Mouse (Mus musculus) kidney, postnatal 4 days (tissue): Measurements from ENCODE around the gene Ociad2.
"Not testable (repeated sequence)": the region's sequence is repeated elsewhere in the genome, so short reads cannot be mapped to it uniquely, and the experiment has no call there.

Experiments used
- DNase-seq, 2 experiments: peaks; one replicate each; pipeline ENCODE4 v3.0.0; 2021; ENCODE audit warnings: mixed read lengths in 2 of 2

Gene Ociad2

GRCm38 (mm10) chr5:73353519-73353918 lies 12.7 kb upstream of the Ociad2 start:
- DNase-seq: no peak

GRCm38 (mm10) chr5:73351796-73352195 lies 11.0 kb upstream of the Ociad2 start:
- no peak for DNase-seq

- DNase-seq: no peak
These were observed 8.7 kb upstream of the Ociad2 start for GRCm38 (mm10) chr5:73349514-73349913.

GRCm38 (mm10) chr5:73345254-73345653 lies 4.4 kb upstream of the Ociad2 start:
- DNase-seq: no peak

GRCm38 (mm10) chr5:73344310-73344709 lies 3.5 kb upstream of the Ociad2 start:
- DNase-seq: peak; percentile 51 to 70

GRCm38 (mm10) chr5:73342701-73343355 lies 2.0 kb upstream of the Ociad2 start:
- DNase-seq: no peak

GRCm38 (mm10) chr5:73339779-73340722 lies 777 bp downstream of the Ociad2 start:
- DNase-seq: no peak

- DNase-seq: no peak
These were observed 2.0 kb downstream of the Ociad2 start for GRCm38 (mm10) chr5:73338832-73339163.

- DNase-seq: peak; percentile 58 to 64
These were observed 2.6 kb downstream of the Ociad2 start for GRCm38 (mm10) chr5:73337961-73338831.

- no peak for DNase-seq
These were observed 4.4 kb downstream of the Ociad2 start for GRCm38 (mm10) chr5:73336448-73336847.

- DNase-seq: no peak
These were observed 9.8 kb downstream of the Ociad2 start for GRCm38 (mm10) chr5:73331002-73331401.

GRCm38 (mm10) chr5:73324526-73325170 lies 16.2 kb downstream of the Ociad2 start:
- no peak for DNase-seq

- DNase-seq: no peak
These were observed 17.2 kb downstream of the Ociad2 start for GRCm38 (mm10) chr5:73323602-73324001.

GRCm38 (mm10) chr5:73322684-73323083 lies 18.1 kb downstream of the Ociad2 start:
- not testable (repeated sequence) for DNase-seq

- no peak for DNase-seq
These were observed 21.5 kb downstream of the Ociad2 start for GRCm38 (mm10) chr5:73319306-73319705.

- no peak for DNase-seq
These were observed 26.2 kb downstream of the Ociad2 start for GRCm38 (mm10) chr5:73314654-73315053.

- DNase-seq: no peak
These were observed 27.2 kb downstream of the Ociad2 start for GRCm38 (mm10) chr5:73313591-73313990.

- DNase-seq: no peak
These were observed 29.4 kb downstream of the Ociad2 start for GRCm38 (mm10) chr5:73311458-73311857.

- no peak for DNase-seq
These were observed 30.4 kb downstream of the Ociad2 start for GRCm38 (mm10) chr5:73310401-73310800.

- DNase-seq: no peak
These were observed 31.3 kb downstream of the Ociad2 start for GRCm38 (mm10) chr5:73309496-73309895.

GRCm38 (mm10) chr5:73307297-73307696 lies 33.5 kb downstream of the Ociad2 start:
- no peak for DNase-seq

GRCm38 (mm10) chr5:73306486-73306885 lies 34.3 kb downstream of the Ociad2 start:
- no peak for DNase-seq

GRCm38 (mm10) chr5:73304507-73304906 lies 36.3 kb downstream of the Ociad2 start:
- no peak for DNase-seq
